Mouse (Mus musculus): Measurements from ENCODE around the gene Naip6. TPM values are rescaled to one million over a fixed set of nuclear protein-coding genes. Genes with fewer than 3 reads are reported as not detected.

Naip6 gene
- total RNA-seq, 2 experiments from 2014 or later, result 0.03 to 0.08 TPM

- Histone ChIP-seq H3K27ac (no peak overlapping the region), H3K4me3 (no peak overlapping the region)
- intact Hi-C loops (cut with DNase I), result no loop called here
- no peak for DNase-seq
- TF ChIP-seq CTCF (IDR thresholded peaks at IDR 0.05), result no peak
Observed at GRCm38 (mm10) chr13:100243702-100244101, 73.8 kb downstream of the Naip6 start.

Other genes with a start within 250 kb of the Naip6 start
- 10 to 100 TPM; 16.4 to 20.0 TPM for gene Bdp1, start 213.6 kb downstream of the Naip6 start, total RNA-seq (2021)
- gene Serf1, start 209.7 kb downstream of the Naip6 start, total RNA-seq (2021), result 1 to 10 TPM; 7.6 to 8.7 TPM
- gene Smn1, start 192.8 kb downstream of the Naip6 start, total RNA-seq (2021), result 10 to 100 TPM; 13.1 to 15.6 TPM
- under 1 TPM; 0.10 to 0.17 TPM for gene Naip2, start 115.6 kb downstream of the Naip6 start, total RNA-seq (2021)
- under 1 TPM in 1 of 2 experiments, not detected in 1; 0.06 TPM for gene Naip5, start 71.4 kb downstream of the Naip6 start, total RNA-seq (2021)
- not detected for gene Naip1, start 135.2 kb upstream of the Naip6 start, total RNA-seq (2021)
- gene Gtf2h2, start 174.9 kb upstream of the Naip6 start, total RNA-seq (2021), result 10 to 100 TPM; 20.7 to 22.4 TPM
- gene Ocln, start 235.0 kb upstream of the Naip6 start, total RNA-seq (2021), result under 1 TPM in 1 of 2 experiments, not detected in 1; 0.15 TPM